Mouse (Mus musculus) midbrain, embryonic 14.5 days (tissue): ENCODE measurements at regions not wholly inside any gene's neighbourhood (a gene's known extent, or its start where the extent isn't known, plus 50 kb on each side); places are given as distances from the start of the nearest gene placed in this dataset.

Source experiments
- ATAC-seq: fragments of 200-750 bp; cut with Nextera tagmentation; 2 replicates; pipeline ENCODE4 v1.8.0; 2017; ENCODE audit warnings: moderate number of reproducible peaks, moderate library complexity; ENCODE audit not compliant: low FRiP score, low TSS enrichment
- DNase-seq: peaks from one replicate; pipeline ENCODE4 v3.0.0-alpha.2; 2015
- H3K27ac ChIP-seq: fragments of 300-500 bp; sonication (generic); replicated peaks from 2 replicates; pipeline ENCODE4 v1.5.1; 2014; ENCODE audit warnings: mild to moderate bottlenecking, low read depth, low read length, moderate library complexity
- H3K27me3 ChIP-seq: fragments of 300-500 bp; sonication (generic); 2 replicates; pipeline ENCODE4 v1.6.1; 2014; ENCODE audit warnings: low read length, control low read depth, mixed read lengths; ENCODE audit not compliant: control insufficient read depth, insufficient read depth
- H3K36me3 ChIP-seq: fragments of 300-500 bp; sonication (generic); 2 replicates; pipeline ENCODE4 v1.6.1; 2014; ENCODE audit warnings: low read length, control low read depth; ENCODE audit not compliant: control insufficient read depth, insufficient read depth
- H3K4me1 ChIP-seq: fragments of 300-500 bp; sonication (generic); 2 replicates; pipeline ENCODE4 v1.6.1; 2014; ENCODE audit warnings: mild to moderate bottlenecking, antibody characterized with exemption, low read length, control low read depth; ENCODE audit not compliant: control insufficient read depth, insufficient read depth
- H3K4me2 ChIP-seq: fragments of 300-500 bp; sonication (generic); 2 replicates; pipeline ENCODE4 v1.6.1; 2014; ENCODE audit warnings: mild to moderate bottlenecking, low read length, moderate library complexity
- H3K4me3 ChIP-seq: fragments of 300-500 bp; sonication (generic); replicated peaks from 2 replicates; pipeline ENCODE4 v1.5.1; 2014; ENCODE audit warnings: low read depth, low read length
- H3K9ac ChIP-seq: fragments of 300-500 bp; sonication (generic); replicated peaks from 2 replicates; pipeline ENCODE4 v1.6.1; 2014; ENCODE audit warnings: mild to moderate bottlenecking, low read length, moderate library complexity
- H3K9me3 ChIP-seq: fragments of 300-500 bp; sonication (generic); 2 replicates; pipeline ENCODE4 v1.6.1; 2016; ENCODE audit warnings: low read length, control low read depth, mixed read lengths; ENCODE audit not compliant: control insufficient read depth
- WGBS: fragments of 180-500 bp; shearing (Covaris S2); extraction: QIAGEN DNeasy Blood & Tissue Kit; methylation state at CpG from one replicate; pipeline ENCODE4 v1.1.7; 2014; 5-methylcytosine and 5-hydroxymethylcytosine counted together

DNA sequence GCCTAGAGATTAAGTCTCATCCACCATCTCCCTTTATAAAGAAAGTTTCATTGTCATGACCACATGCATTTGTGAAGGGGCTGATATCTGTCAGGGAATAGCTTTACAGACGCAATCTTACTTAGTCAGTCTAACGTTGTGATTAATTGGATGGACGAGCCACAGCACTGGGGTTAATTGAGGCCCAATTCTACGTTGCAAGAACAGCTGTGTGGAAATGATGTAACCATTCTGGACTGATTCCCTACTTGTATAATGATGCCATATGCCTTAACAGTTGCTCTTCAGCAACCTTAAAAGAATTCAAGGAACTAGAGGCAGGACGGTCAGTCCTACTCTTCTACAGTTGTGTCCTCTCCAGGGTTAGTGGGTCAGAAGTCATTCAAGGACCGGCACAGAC is 231.9 kb upstream of the Mctp2 start:
- no peak for ATAC-seq
- Histone ChIP-seq H3K9me3 (no peaks in the 10 kb centered on the region), H3K36me3 (no peaks in the 10 kb centered on the region), H3K27ac (no peak overlapping the region), H3K27me3 (no peaks in the 10 kb centered on the region), H3K9ac (no peak overlapping the region), H3K4me3 (no peak overlapping the region), H3K4me2 (no peak overlapping the region), H3K4me1 (no peaks in the 10 kb centered on the region)
- WGBS, result 87% methylated on average over 6 of the region's 6 CpGs
- DNase-seq, result no peak

DNA sequence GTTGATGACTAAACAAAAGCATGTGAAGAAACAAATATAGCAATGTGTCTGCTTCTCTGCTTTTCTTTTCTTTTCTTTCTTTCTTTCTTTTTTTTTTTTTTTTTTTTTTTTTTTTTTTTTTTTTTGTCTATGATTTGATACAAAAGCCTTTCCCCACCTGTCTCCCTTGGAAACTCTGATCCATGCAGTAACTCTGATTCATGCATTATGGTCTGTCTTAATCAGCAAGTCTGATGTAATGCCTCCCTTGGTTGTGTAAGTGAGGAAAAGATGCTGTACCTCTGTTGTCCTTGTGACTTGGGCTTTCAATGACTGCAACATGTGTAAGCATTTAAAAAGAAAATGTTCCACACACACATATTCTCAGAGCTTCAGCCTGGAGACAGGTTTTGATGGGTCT is 233.5 kb upstream of the Mctp2 start:
- ATAC-seq (no peak), DNase-seq (no peak)
- Histone ChIP-seq H3K36me3 (no peaks in the 10 kb centered on the region), H3K27me3 (no peaks in the 10 kb centered on the region), H3K27ac (no peak overlapping the region), H3K9me3 (no peaks in the 10 kb centered on the region), H3K4me2 (no peak overlapping the region), H3K4me1 (peaks cover 3% of the 10 kb centered on the region; the same call in 1 of the 2 replicates), H3K4me3 (no peak overlapping the region), H3K9ac (no peak overlapping the region)

DNA sequence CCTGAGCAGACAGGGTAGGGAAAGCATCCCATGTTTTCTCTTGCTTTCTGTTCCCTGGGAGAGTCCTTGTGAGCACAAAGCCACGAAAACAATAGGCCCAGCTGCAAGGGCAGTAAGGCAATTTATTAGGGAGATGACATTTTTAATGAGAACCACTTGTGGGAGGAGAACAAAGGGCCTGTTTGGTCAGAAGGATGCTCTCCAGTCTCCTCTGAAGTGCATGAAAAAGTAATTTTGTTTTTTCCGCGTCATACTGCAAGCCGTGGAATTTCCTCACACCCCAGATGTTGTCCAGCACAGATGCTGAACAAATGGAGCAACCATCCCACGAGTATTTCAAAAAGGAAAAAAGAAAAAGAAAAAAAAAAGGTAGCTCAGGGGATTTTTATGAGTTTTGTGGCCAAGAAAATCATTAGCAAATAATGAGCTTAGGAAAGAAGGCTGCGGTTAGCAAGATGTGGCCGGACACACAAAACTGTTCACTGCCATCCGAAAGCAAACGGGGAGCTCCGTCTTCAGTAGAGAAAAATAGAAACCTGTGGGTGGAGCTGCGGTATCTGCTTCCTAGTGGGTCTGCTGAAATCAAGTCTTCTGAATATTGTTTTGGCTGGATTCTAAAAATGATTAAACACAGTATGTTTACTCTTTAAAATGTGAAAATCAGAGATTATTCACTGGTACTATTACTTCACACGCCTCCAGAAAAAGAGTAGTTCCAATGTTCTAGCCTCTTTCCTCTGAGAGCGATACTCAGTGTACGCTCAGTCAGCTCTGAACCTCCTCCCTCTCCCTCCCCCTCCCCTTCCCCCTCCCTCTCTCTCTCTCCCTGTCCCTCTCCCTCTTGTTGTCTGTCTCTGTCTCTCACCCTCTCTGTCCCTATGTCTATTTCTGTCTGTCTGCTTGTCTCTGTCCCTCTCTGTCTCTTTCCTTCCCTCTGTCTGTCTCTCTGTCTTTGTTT is 235.4 kb upstream of the Mctp2 start:
- no peaks in the 10 kb centered on the region for H3K9me3 ChIP-seq
- H3K4me1 ChIP-seq, result peaks cover 3% of the 10 kb centered on the region; the same call in 1 of the 2 replicates
- H3K36me3 ChIP-seq, result no peaks in the 10 kb centered on the region
- 42% methylated on average over 14 of the region's 14 CpGs for WGBS
- no peak for ATAC-seq
- no peak overlapping the region for H3K4me2 ChIP-seq
- peak; percentile 57 for DNase-seq
- no peak overlapping the region; the same call in 1 of the 2 replicates for H3K27ac ChIP-seq
- H3K9ac ChIP-seq, result no peak overlapping the region
- no peak overlapping the region for H3K4me3 ChIP-seq
- H3K27me3 ChIP-seq, result no peaks in the 10 kb centered on the region

DNA sequence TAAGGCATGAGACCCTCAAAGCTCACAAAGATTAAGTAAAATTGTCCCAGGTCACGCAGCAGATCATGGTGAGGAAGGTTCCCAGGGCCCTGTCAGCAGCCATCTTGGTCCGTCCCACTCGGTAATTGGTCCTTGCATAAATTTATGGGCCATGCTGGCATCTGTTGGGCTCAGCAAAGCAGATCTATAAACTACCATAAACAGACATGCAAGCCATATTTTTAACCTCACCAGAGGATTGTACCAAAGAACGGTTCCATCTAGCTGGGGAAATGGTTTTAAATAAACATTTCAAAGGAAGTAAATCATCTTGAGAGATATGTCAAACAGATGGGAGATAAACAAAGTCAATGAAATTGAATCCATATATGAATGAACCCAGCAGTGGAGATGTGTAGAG is 237.1 kb upstream of the Mctp2 start:
- ATAC-seq (no peak), DNase-seq (no peak)
- Histone ChIP-seq H3K27ac (no peak overlapping the region), H3K4me3 (no peak overlapping the region), H3K9ac (no peak overlapping the region), H3K36me3 (no peaks in the 10 kb centered on the region), H3K27me3 (no peaks in the 10 kb centered on the region), H3K9me3 (no peaks in the 10 kb centered on the region), H3K4me2 (no peak overlapping the region), H3K4me1 (peaks cover 3% of the 10 kb centered on the region; the same call in 1 of the 2 replicates)
- 82% methylated on average over 4 of the region's 4 CpGs for WGBS

- Histone ChIP-seq H3K4me1 (peaks cover 3% of the 10 kb centered on the region; the same call in 1 of the 2 replicates), H3K4me3 (no peak overlapping the region), H3K36me3 (no peaks in the 10 kb centered on the region), H3K9ac (no peak overlapping the region), H3K27me3 (no peaks in the 10 kb centered on the region), H3K4me2 (no peak overlapping the region), H3K9me3 (no peaks in the 10 kb centered on the region), H3K27ac (no peak overlapping the region)
- DNase-seq, result peak; percentile 76
- ATAC-seq, result no peak
- WGBS, result 51% methylated on average over 4 of the region's 4 CpGs
Measured at GRCm38 (mm10) chr7:72543946-72544345, 237.5 kb upstream of the Mctp2 start.

DNA sequence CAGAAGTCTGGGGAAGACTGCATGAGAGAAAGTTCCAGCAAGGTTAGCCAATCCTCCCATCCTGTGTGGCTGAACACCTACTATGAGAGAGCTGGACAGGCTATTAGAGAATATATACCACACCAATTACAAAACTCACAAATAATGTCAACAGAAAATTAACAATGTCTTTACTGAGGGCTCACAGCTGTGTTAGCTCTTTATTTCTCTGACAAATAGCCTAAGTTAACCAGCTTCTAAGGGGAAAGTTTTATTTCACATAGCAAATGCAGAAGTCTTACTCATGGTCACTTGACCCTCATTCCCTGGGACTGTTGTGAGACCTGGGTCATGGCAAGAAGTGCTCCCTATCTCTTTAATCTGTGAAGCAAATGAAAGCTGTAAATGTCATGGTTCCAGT is 261.0 kb upstream of the Mctp2 start:
- Histone ChIP-seq H3K4me3 (no peak overlapping the region), H3K4me2 (no peak overlapping the region), H3K9ac (no peak overlapping the region), H3K4me1 (no peaks in the 10 kb centered on the region), H3K9me3 (no peaks in the 10 kb centered on the region), H3K27ac (no peak overlapping the region), H3K36me3 (no peaks in the 10 kb centered on the region), H3K27me3 (no peaks in the 10 kb centered on the region)
- no peak for ATAC-seq
- no peak for DNase-seq

DNA sequence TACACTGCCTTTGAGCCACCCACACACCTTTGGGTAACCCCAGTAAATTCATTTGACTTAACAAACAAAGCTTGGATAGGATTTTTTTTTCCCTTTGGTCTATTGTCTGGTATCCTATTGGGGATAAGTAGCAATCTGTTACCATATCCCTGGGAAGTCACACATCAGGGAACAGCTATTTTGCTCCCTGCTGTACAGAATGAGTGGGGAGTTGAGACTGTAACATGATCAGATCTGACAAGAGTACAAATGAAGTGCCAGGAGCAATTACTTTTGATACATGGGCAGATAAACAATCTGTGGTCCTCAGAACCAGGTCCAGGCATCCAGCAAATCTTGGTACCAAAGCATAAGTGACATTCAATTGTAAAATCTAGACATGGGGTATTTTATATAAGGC is 262.8 kb upstream of the Mctp2 start:
- H3K27ac ChIP-seq, result no peak overlapping the region
- no peak overlapping the region for H3K4me2 ChIP-seq
- no peak for DNase-seq
- no peak overlapping the region for H3K4me3 ChIP-seq
- no peak for ATAC-seq
- H3K9me3 ChIP-seq, result no peaks in the 10 kb centered on the region
- no peaks in the 10 kb centered on the region for H3K27me3 ChIP-seq
- no peaks in the 10 kb centered on the region for H3K4me1 ChIP-seq
- no peak overlapping the region for H3K9ac ChIP-seq
- no peaks in the 10 kb centered on the region for H3K36me3 ChIP-seq

DNA sequence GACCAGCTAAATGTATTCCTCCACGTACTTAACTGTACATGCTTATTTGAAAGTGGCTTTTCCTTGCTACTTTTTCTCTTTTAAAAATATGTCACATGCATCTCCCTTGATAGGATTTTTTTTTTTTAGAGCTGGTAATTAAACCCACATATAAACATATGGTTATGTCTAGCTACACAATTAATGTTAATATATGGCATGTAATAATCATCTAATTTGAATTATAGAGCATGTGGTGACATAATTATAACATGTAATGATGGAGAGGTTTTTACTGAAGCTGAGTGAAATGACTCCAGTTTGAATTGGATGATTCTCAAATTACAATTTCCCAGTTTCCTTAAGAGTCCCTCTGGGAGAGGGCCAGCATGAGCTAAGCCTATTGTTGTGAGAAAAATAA is 267.9 kb upstream of the Mctp2 start:
- Histone ChIP-seq H3K27me3 (no peaks in the 10 kb centered on the region), H3K4me3 (no peak overlapping the region), H3K27ac (no peak overlapping the region), H3K9ac (no peak overlapping the region), H3K9me3 (no peaks in the 10 kb centered on the region), H3K36me3 (no peaks in the 10 kb centered on the region), H3K4me1 (no peaks in the 10 kb centered on the region), H3K4me2 (no peak overlapping the region)
- whole genome bisulfite sequencing, result 91% methylated on average over 1 of the region's 1 CpGs
- DNase-seq, result no peak
- no peak for ATAC-seq

DNA sequence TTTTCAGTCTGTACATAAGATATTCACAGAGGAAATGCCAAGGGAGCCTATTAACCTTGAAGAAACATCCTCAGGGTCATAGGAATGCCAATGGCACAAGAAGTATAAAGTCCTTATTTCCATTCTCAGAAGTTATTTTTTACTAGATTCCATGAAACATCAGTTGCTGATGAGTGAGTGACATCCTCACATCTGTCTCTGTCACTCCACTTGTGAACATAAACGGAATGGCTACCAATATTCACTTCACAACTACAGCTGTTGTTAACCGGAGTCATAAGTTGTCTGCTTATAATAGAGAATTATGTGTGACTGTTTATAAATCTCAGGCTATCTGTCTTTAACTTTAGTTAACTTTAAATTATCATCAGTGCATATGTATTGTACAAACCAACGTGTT is 278.0 kb upstream of the Mctp2 start:
- Histone ChIP-seq H3K4me2 (no peak overlapping the region), H3K4me1 (no peaks in the 10 kb centered on the region), H3K9ac (no peak overlapping the region), H3K4me3 (no peak overlapping the region), H3K27me3 (no peaks in the 10 kb centered on the region), H3K9me3 (no peaks in the 10 kb centered on the region), H3K27ac (no peak overlapping the region), H3K36me3 (no peaks in the 10 kb centered on the region)
- DNase-seq (no peak), ATAC-seq (no peak)
- WGBS, result 86% methylated on average over 3 of the region's 3 CpGs
